Mouse (Mus musculus): ENCODE measurements at regions not wholly inside any gene's neighbourhood (a gene's known extent, or its start where the extent isn't known, plus 50 kb on each side); places are given as distances from the start of the nearest gene placed in this dataset.

DNA sequence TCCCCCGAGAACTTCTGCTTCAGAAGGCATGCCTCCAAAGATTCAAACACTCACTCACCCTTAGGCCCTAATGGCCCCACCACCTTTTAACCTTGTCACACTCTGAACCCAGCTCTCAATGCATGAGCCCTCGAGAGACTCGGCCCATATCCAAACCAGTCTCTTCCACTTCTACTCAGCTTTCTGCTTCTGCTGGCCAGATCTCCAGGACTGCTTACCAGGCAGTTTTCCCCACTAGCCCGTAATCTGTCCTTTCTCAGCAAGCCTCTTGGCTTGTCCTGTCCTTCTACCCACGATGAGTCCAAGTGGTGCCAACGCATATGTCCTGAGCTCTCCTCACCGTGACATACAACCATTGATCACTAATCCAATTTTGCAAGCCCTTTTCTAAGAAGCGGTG lies 199.6 kb downstream of the Sptssa start:
- Histone ChIP-seq H3K4me1 (replicated peaks; ENCODE audit: low read depth, low read length) (no peaks in the 10 kb centered on the region), H3K36me3 (ENCODE audit: insufficient read depth, low read length) (no peaks in the 10 kb centered on the region), H3K27me3 (ENCODE audit: insufficient read depth, low read length) (no peaks in the 10 kb centered on the region), H3K4me3 (replicated peaks; ENCODE audit: low read length) (no peak overlapping the region), H3K9me3 (ENCODE audit: low read length) (no peaks in the 10 kb centered on the region)
- TF ChIP-seq NANOG (IDR thresholded peaks at IDR 0.05; ENCODE audit: borderline replicate concordance, low read length) (no peak), CTCF (conservative IDR thresholded peaks at IDR 0.05; ENCODE audit: low read length) (no peak), POU5F1 (IDR thresholded peaks at IDR 0.05; ENCODE audit: borderline replicate concordance, low read length) (no peak)

DNA sequence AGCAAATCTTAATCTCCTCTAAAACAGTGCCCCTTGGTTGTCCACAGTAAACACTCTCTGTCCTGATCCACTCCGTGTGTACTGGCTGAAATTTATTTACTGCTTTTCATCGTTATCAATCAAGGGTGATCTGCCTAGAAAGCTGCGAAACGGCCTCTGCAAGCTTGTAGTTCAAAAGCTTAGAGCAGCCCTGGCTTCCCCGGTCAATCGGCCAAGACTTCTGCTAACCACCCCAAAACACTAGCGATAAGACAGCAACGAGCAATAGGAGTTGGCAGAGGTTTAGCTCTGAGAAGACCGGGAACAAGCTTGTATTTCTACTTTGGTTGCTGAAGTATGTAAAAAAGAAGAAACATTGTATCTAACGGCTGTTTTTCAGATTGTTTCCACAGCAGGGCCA lies 201.8 kb downstream of the Sptssa start:
- no peaks in the 10 kb centered on the region for H3K27me3 ChIP-seq (ENCODE audit: insufficient read depth, low read length)
- H3K36me3 ChIP-seq (ENCODE audit: insufficient read depth, low read length): no peaks in the 10 kb centered on the region

DNA sequence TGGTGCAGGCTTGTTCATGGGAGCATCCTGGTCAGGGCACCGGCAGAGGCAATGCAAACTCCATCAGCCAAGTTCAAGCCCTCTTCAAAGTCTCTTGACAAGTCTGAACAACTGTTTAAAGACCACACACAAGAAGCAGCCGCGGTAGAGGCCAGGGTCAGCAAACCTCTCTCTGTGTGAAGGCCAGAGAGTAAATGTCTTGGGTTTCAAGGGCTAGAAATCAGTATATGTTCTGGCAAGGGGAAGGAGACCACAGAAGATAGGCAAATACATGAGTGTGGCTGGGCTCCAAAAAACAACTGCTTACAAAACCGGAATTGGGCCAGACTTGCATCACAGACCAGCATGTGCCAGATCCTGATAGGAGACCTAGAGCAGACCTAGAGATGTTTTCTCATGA lies 203.0 kb downstream of the Sptssa start:
- no peaks in the 10 kb centered on the region for H3K4me1 ChIP-seq (replicated peaks; ENCODE audit: low read depth, low read length)
- H3K27me3 ChIP-seq (ENCODE audit: insufficient read depth, low read length): no peaks in the 10 kb centered on the region
- no peaks in the 10 kb centered on the region for H3K9me3 ChIP-seq (ENCODE audit: low read length)
- no peak for TF ChIP-seq CTCF (conservative IDR thresholded peaks at IDR 0.05; ENCODE audit: low read length)
- H3K4me3 ChIP-seq (replicated peaks; ENCODE audit: low read length): no peak overlapping the region
- H3K36me3 ChIP-seq (ENCODE audit: insufficient read depth, low read length): no peaks in the 10 kb centered on the region

More for the DNA sequence above, 201.8 kb downstream of the Sptssa start:
- Histone ChIP-seq H3K4me1 (replicated peaks; ENCODE audit: low read depth, low read length) (no peaks in the 10 kb centered on the region), H3K4me3 (replicated peaks; ENCODE audit: low read length) (no peak overlapping the region), H3K9me3 (ENCODE audit: low read length) (no peaks in the 10 kb centered on the region)
- TF ChIP-seq CTCF (conservative IDR thresholded peaks at IDR 0.05; ENCODE audit: low read length): no peak

DNA sequence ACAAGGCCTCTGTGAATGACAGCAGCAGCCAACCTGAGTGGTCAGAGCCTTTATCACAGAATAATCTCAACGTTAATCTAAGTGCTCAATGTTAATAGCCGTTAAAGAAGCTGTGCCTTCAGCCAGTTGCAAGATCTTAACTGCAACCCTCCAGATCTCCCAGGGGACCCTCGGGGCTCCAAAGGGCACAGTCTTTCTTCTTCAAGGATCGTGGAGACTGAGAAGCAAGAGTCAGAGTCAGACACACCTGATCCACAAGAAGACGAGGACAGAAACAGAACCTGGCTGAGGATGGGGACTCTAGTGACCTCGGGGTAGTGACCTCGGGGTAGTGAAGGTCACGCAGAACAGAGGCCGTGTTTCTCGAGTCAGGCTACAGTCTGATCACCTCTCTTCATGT lies 206.0 kb downstream of the Sptssa start:
- no peak for TF ChIP-seq NANOG (IDR thresholded peaks at IDR 0.05; ENCODE audit: borderline replicate concordance, low read length)
- no peak for TF ChIP-seq POU5F1 (IDR thresholded peaks at IDR 0.05; ENCODE audit: borderline replicate concordance, low read length)
- TF ChIP-seq CTCF (conservative IDR thresholded peaks at IDR 0.05; ENCODE audit: low read length): no peak
- Histone ChIP-seq H3K36me3 (ENCODE audit: insufficient read depth, low read length) (no peaks in the 10 kb centered on the region), H3K27me3 (ENCODE audit: insufficient read depth, low read length) (no peaks in the 10 kb centered on the region), H3K4me1 (replicated peaks; ENCODE audit: low read depth, low read length) (no peaks in the 10 kb centered on the region), H3K4me3 (replicated peaks; ENCODE audit: low read length) (no peak overlapping the region), H3K9me3 (ENCODE audit: low read length) (no peaks in the 10 kb centered on the region)

DNA sequence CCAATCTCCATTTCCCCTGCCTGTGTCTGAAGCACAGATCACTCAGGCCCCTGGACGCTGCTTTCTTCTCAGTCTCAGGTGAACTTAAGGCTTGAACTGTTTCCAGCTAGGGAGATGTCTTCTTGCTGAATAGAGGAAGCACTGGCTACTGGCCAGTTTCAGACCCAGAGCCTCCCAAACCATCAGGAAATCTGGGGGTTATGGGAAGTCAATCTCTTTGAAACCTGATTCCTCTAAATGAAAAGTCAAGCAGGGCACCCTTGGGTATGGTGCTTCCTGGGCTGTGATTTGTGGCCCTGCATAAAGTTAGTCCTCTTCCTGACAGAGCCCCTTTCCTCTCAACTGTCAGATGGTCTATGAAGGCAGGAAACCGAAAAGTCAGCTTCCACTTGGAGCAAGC lies 208.2 kb downstream of the Sptssa start:
- no peaks in the 10 kb centered on the region for H3K27me3 ChIP-seq (ENCODE audit: insufficient read depth, low read length)
- H3K4me3 ChIP-seq (replicated peaks; ENCODE audit: low read length): no peak overlapping the region
- no peaks in the 10 kb centered on the region for H3K4me1 ChIP-seq (replicated peaks; ENCODE audit: low read depth, low read length)
- TF ChIP-seq POU5F1 (IDR thresholded peaks at IDR 0.05; ENCODE audit: borderline replicate concordance, low read length): no peak
- no peak for TF ChIP-seq NANOG (IDR thresholded peaks at IDR 0.05; ENCODE audit: borderline replicate concordance, low read length)
- TF ChIP-seq CTCF (conservative IDR thresholded peaks at IDR 0.05; ENCODE audit: low read length): no peak
- no peaks in the 10 kb centered on the region for H3K36me3 ChIP-seq (ENCODE audit: insufficient read depth, low read length)
- H3K9me3 ChIP-seq (ENCODE audit: low read length): peaks cover 14% of the 10 kb centered on the region

DNA sequence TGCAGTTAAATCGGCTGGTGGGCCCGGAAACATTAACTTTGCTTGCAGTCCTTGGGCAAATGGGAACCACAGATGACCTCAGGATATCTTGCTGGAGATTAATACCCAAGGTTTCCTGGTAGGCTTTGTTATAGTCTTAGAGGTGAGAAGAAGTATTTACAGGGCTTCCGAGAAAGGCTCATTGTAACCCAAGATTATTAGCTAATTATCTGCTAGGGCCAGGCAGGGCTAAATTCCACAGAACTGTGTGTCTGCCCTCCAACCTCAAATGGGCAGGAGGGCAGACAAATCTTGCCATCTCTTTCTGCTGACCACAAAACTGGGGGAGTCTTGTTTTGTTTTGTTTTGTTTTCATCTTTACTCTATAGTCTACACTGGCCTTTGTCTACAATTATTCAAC lies 209.0 kb downstream of the Sptssa start:
- Histone ChIP-seq H3K27me3 (ENCODE audit: insufficient read depth, low read length) (no peaks in the 10 kb centered on the region), H3K36me3 (ENCODE audit: insufficient read depth, low read length) (no peaks in the 10 kb centered on the region), H3K4me3 (replicated peaks; ENCODE audit: low read length) (no peak overlapping the region), H3K4me1 (replicated peaks; ENCODE audit: low read depth, low read length) (no peaks in the 10 kb centered on the region), H3K9me3 (ENCODE audit: low read length) (peaks cover 23% of the 10 kb centered on the region)
- TF ChIP-seq CTCF (conservative IDR thresholded peaks at IDR 0.05; ENCODE audit: low read length) (no peak), NANOG (IDR thresholded peaks at IDR 0.05; ENCODE audit: borderline replicate concordance, low read length) (no peak), POU5F1 (IDR thresholded peaks at IDR 0.05; ENCODE audit: borderline replicate concordance, low read length) (no peak)

DNA sequence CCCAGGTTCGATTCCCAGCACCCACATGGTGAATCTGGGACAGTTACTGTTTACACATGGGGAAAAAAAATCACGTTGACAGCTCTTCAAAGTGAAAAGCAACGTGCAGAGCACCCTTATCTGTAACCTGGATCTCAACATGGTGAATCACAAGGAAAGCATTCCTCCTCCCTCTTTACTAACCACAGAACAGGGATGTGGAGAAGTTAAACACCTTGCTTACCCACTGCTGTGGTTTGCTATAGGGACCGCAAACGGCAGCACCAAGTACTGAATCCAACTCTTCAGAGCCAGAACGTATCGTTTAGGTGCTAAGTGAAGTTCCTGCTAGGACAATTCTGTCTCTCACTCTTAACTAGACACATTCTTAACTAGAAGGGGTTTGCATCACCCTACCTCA lies 210.0 kb downstream of the Sptssa start:
- no peaks in the 10 kb centered on the region for H3K27me3 ChIP-seq (ENCODE audit: insufficient read depth, low read length)
- H3K4me3 ChIP-seq (replicated peaks; ENCODE audit: low read length): no peak overlapping the region
- TF ChIP-seq CTCF (conservative IDR thresholded peaks at IDR 0.05; ENCODE audit: low read length) (no peak), POU5F1 (IDR thresholded peaks at IDR 0.05; ENCODE audit: borderline replicate concordance, low read length) (no peak), NANOG (IDR thresholded peaks at IDR 0.05; ENCODE audit: borderline replicate concordance, low read length) (no peak)
- peaks cover 23% of the 10 kb centered on the region for H3K9me3 ChIP-seq (ENCODE audit: low read length)
- no peaks in the 10 kb centered on the region for H3K4me1 ChIP-seq (replicated peaks; ENCODE audit: low read depth, low read length)
- H3K36me3 ChIP-seq (ENCODE audit: insufficient read depth, low read length): no peaks in the 10 kb centered on the region

DNA sequence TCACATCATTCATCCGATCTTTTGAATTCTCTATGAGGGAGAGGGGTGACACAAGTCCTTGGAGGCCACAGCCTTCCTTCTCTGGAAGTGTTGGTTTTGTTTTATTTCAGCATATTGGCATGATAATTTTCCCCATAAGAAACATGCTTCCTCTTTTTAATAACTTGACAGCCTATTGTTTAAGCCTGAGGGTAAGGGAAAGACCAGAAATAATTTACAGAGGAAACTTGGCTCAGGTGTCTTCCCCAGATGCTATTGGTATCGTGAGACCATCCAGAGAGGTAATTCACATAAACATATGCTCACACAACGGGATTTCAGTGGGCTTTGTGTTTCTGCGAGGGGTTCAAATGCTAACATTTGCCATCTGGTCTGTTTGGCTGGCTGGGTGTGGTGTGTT lies 212.0 kb downstream of the Sptssa start:
- Histone ChIP-seq H3K4me3 (replicated peaks; ENCODE audit: low read length) (no peak overlapping the region), H3K36me3 (ENCODE audit: insufficient read depth, low read length) (no peaks in the 10 kb centered on the region), H3K9me3 (ENCODE audit: low read length) (peaks cover 23% of the 10 kb centered on the region), H3K4me1 (replicated peaks; ENCODE audit: low read depth, low read length) (no peaks in the 10 kb centered on the region), H3K27me3 (ENCODE audit: insufficient read depth, low read length) (no peaks in the 10 kb centered on the region)
- TF ChIP-seq CTCF (conservative IDR thresholded peaks at IDR 0.05; ENCODE audit: low read length) (no peak), NANOG (IDR thresholded peaks at IDR 0.05; ENCODE audit: borderline replicate concordance, low read length) (no peak), POU5F1 (IDR thresholded peaks at IDR 0.05; ENCODE audit: borderline replicate concordance, low read length) (no peak)

DNA sequence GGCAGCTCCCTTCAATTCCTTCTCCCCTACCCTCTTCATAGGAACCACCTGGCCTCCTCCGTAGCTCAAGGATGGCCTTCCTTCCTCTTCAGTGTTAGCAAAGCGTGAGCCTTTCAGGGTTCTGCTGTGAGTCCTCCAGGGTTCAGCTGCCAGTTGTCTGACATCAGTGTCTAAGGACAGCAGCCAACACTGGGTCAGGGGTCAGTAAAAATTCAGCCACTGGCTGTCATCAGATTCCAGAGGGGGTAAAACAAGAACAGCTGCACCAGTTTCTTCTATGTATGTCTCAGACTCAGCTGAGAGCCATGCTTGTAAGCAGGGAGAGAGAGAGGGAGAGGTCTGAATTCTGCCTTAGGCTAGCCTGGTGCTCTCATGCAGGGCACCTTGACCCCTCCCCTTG lies 213.1 kb downstream of the Sptssa start:
- no peaks in the 10 kb centered on the region for H3K36me3 ChIP-seq (ENCODE audit: insufficient read depth, low read length)
- no peak for TF ChIP-seq CTCF (conservative IDR thresholded peaks at IDR 0.05; ENCODE audit: low read length)
- TF ChIP-seq NANOG (IDR thresholded peaks at IDR 0.05; ENCODE audit: borderline replicate concordance, low read length): no peak
- no peak for TF ChIP-seq POU5F1 (IDR thresholded peaks at IDR 0.05; ENCODE audit: borderline replicate concordance, low read length)
- no peaks in the 10 kb centered on the region for H3K4me1 ChIP-seq (replicated peaks; ENCODE audit: low read depth, low read length)
- no peaks in the 10 kb centered on the region for H3K27me3 ChIP-seq (ENCODE audit: insufficient read depth, low read length)
- H3K9me3 ChIP-seq (ENCODE audit: low read length): peaks cover 23% of the 10 kb centered on the region
- no peak overlapping the region for H3K4me3 ChIP-seq (replicated peaks; ENCODE audit: low read length)

Data from E14TG2a.4 (cell line).